Mouse (Mus musculus) adrenal gland, postnatal 10 days (tissue): ENCODE results near the gene Mindy4. TPM values are rescaled to one million over a fixed set of nuclear protein-coding genes. Genes with fewer than 3 reads are reported as not detected.
A peak's percentile ranks its signal among the peaks of the same experiment; 100 is the strongest.
"Not testable (repeated sequence)": the region's sequence is repeated elsewhere in the genome, so short reads cannot be mapped to it uniquely, and the experiment has no call there.

Source experiments
- DNase-seq: peaks from one replicate; pipeline ENCODE4 v3.0.0; 2021; ENCODE audit warnings: mixed read lengths
- long read RNA-seq, 2 experiments: library from polyadenylated mRNA; stranded (forward); transcript quantifications; one replicate each; pipeline ENCODE4 v2.0.0; 2021
- total RNA-seq, 2 experiments: library from RNA; stranded (reverse); gene quantifications; 2 replicates each; pipeline ENCODE4 v1.2.3; 2021

Mindy4 gene
- total RNA-seq, result 1 to 10 TPM; 4.5 to 6.6 TPM
- long read RNA-seq, experiment 1, full-length matches to known transcripts, result 4 of 6 reads
- long read RNA-seq, experiment 1, partial matches to known transcripts, result 1 of 6 reads
- long read RNA-seq, experiment 1, other reads (novel, unspliced or antisense), result 1 of 6 reads
- long read RNA-seq, experiment 2, full-length matches to known transcripts, result 3 of 4 reads
- long read RNA-seq, experiment 2, partial matches to known transcripts, result 0 of 4 reads
- long read RNA-seq, experiment 2, other reads (novel, unspliced or antisense), result 1 of 4 reads

DNA sequence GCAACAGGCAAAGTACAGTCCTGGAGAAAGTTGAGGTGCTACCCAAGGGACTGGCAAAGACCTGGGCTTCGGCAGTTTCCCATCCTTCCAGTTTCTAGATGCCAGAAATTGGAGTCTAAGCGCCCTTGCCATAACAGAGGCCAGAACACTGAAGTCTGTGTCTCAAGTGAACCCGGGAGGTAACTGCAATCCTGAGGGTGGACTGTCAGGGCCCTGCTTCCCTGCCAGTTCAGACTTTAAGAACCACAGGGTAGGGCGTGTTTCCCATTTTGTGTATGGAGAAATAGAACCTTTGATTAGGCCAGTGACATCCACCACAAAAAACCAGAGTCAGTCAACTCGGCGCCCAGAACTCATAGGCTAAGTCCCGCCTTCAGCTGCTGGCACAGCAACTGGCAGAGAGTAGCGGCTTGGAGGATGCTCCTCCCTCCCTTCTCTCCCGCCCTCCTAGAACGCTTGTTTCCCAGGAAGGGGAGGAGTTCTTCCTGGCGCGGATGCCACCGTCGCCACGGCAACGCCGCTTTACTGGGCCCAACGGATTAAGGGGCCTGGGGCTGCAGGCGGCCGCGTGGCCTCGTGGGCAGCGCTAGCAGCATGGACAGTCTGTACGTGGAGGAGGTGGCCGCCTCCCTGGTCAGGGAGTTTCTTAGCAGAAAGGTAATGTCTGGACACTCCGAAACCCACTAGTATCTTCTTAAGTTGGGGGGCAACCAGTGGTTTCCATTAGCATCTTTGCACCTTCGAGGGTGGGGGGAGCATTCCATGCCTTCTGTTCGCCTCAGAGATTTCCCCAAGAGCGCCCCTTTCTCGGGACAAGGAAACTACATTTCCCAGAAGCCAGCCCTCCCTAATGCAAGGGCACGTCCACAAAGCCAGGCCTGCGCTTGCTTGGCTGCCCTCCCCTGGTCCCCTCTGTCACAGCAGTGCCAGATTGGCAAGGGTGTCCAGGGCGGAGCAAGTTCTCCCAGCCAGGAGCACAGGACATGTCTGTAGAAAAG is at the start of gene Mindy4:
TSS of gene Mindy4 (plus strand) at position 471 of the 998 bp plus-strand sequence.
- peak; percentile 92 for DNase-seq

DNA sequence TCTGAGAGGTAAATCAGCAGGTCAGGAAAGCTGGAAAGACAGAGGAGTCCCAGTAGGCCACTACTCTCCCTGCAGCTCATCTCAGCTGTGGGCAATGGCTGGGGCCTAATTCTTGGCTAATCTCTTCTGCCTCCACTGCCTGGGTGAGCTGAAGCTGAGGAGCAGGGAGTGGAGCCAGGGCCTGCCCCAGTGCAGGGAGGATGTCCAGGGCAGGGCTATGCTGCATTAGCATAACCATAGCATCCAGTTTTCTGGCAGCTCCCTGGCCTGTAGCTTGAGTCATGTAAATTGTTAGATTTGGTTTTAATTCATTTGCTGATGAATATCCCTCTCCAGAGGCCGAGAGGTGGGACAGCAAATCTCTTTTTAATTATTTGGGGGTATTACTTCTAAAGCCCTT is 43.9 kb upstream of the Mindy4 start:
- no peak for DNase-seq

DNA sequence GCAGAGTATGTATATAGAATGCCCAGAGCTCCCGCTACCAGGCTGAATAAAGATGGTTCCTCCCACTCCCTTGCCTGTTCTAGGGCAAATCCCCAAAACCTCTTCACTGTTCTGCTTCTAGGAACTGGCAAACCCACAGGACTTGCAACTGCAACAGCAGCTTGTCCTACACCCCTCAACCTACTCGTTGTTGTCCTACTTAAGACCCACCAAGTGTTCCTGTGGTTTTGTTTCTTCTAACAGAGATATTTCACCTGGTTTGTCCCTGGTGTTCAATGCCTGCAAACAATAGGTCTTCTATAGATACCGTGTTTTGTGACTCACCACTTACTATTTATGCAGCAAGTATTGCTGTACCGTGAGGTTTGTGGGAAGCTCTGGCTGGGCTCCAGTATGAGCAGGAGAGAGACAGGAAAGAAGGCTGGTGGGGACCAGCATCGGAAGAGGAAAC is 41.8 kb upstream of the Mindy4 start:
- no peak for DNase-seq

DNA sequence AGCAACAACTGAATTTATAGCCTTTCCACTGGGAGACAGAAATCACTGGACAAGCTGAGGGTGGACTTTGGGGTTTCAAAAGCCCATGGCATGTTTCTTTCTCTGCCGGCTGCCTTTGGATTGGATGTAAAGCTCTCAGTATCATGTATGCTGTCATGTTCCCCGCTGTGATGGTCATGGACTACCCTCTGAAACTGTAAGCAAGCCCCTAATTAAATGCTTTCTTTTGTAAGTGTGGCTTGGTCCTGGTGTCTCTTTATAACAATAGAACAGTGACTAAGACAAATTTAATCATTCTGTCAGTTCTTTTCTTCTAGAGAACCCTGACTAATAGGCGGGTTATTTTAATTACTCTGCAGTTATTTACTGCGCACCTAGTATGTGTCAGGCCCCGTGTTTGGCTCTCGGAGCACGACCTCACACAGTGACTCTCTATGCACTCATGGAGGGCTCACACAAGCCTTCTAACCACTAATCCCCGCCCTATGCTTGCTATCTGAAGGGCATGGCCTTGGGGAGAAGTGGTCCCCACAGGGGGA is 40.1 kb upstream of the Mindy4 start:
- no peak for DNase-seq

DNA sequence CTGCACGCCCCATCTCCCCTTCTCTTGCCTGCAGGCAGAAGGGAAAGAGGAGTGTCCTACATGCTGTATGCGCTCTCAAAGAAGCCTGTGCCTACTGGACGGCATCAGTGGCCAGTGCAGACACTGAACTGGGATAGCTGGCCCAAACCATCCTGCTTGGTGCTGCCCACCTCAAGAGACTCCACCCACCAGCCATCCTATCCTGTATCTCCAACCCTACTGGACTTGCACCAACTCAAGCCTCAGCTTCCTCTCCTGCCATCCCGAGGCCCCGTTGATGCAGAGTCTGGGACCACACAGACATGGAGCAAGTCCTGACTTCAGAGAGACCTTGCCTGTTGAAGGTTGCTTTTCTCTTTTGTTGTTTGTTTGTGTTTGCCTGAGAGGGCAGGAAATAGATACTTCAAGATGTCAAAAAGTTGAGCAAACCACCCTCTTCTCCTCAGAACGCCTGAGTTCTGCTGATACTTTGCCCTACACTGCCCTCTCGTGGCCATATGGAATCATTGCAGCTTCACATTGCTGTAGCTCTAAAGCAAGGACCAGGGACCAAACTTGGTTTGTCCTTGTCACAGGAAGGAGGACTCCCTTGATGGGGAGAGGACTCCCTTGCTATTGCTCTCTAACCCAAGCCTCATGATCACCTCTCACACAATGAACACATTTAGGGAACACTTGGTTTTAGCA is 36.3 kb upstream of the Mindy4 start:
- DNase-seq, result peak; percentile 81

DNA sequence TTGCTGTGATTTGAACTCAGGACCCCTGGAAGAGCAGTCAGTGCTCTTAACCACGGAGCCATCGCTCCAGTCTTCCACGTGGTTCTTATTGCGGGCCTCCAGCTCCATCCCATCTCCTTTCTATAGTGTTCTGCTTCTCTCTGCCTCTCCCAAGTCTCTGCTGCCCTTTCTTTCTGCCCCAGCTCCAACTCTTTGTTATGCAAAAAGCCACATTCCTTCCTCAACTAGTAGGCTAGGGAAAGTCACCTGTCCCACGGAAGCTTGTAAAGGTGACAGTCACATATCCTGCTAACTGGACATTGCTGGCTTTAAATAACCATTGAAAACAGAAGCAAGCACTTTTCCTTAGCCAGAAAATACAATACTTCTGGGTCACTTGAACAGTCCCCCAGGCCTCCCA is 33.4 kb upstream of the Mindy4 start:
- DNase-seq, result no peak

DNA sequence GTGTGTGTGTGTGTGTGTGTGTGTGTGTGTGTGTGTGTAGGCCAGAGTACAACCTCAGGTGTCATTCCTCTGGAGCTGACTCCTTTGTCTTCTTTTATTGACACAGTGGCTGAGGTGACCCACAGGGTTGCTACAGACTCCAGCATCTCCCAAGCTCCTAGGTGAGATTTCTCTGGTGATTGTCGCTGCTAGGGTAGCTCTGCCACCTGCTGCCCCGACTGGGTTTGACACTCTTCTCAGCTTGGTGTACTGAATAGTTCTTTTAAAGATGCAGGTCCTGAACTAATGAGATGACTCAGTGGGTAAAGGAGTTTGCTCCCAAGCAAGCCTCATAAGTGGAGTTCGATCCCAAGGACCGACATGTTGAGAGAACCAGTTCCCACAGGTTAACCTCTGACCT is 31.5 kb upstream of the Mindy4 start:
- no peak for DNase-seq

DNA sequence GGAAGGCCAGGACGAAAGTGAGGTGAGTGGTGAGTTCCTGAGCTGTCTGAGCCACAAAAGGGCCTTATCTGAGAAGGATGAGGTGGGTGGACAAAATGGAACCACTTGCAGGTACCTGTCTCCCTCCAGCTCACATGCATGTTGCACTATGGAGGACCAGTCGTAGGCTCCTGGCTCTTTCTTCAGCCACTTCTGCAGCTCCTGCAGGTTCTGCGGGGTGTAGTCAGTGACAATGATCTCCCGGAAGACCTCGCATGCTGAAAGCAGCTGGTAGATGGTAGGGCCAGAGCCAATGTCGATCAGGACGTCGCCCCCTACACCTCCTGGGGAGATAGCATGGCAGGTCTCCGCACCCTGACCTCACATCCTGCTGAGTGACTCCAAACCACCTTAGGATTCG is 30.0 kb upstream of the Mindy4 start:
- no peak for DNase-seq

DNA sequence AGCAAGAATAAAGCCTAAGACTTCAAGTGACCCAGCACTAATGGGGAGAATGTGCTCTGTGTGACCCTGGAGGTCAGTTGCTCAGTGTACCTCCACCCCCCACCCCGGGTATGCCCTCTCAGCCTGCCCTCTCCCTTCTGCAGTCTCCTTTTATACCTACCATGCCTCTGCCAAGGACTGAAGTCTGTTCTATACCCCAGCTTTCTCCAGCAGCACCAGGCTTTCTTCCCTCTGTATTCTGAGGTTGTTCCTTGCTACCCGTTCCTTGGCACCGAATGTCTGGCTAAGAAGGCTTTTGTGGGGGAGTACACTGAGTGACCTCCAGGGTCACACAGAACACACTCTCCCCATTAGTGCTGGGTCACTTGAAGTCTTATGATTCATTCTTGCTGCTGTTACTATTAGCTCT is 29.2 kb upstream of the Mindy4 start:
- no peak for DNase-seq

DNA sequence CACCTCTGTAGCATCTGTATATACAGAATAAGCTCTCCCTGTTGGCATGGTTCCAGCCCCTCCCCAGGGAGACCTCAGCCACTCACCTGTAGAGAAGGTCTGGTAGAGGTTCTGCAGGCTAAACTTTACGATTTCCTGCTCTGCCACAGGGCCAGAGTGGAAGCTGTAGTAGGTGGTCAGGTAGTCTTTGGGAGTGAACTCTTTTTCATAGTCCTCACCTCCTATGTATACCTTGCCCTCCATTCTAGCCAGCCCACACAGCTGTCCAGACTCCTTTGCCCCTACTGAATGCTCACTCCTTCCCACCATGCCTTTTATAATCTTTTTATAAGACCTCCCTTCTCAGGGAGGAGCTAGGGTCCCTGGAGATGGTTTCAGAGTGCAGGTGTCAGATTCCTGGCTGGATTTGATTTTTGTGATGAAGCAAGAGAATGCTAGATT is 28.4 kb upstream of the Mindy4 start, which contains the start of gene Inmt:
TSS of gene Inmt (minus strand) at position 303 of the 441 bp plus-strand sequence.
- DNase-seq, result no peak

DNA sequence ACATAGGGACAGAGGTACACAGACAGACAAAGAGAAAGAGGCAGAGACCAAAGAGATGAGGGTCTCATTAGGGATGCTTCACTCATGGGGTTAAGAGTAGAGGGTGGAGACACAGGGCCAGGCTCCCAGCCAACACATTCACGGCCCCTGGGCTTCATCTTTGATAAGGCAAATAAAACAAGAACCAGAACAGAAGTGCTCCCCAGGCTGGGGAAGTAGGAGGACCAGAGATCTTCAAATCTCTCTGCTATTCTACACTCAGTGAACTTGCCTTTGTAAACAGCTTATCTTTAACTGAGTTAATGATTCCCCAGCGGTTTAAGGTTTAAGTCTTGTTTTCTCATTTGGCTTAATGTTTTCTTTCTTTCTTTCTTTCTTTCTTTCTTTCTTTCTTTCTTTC is 27.7 kb upstream of the Mindy4 start:
- no peak for DNase-seq

DNA sequence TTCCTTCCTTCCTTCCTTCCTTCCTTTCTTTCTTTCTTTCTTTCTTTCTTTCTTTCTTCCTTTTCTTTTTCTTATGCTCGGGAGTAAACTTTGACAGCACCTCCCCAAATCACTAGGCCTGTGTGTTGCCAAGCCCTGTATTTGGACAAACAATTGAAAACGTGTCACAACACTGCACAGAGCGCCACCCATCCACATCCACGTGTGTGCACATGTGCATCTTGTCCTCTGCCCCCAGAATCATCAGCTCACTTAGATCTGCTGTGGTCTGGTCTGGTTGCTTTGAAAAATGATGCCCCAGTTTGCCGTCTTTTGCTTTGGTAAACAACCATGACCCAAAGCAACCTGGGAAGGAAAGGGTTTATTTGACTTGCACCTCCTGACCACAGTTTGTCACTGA is 27.3 kb upstream of the Mindy4 start:
- no peak for DNase-seq

DNA sequence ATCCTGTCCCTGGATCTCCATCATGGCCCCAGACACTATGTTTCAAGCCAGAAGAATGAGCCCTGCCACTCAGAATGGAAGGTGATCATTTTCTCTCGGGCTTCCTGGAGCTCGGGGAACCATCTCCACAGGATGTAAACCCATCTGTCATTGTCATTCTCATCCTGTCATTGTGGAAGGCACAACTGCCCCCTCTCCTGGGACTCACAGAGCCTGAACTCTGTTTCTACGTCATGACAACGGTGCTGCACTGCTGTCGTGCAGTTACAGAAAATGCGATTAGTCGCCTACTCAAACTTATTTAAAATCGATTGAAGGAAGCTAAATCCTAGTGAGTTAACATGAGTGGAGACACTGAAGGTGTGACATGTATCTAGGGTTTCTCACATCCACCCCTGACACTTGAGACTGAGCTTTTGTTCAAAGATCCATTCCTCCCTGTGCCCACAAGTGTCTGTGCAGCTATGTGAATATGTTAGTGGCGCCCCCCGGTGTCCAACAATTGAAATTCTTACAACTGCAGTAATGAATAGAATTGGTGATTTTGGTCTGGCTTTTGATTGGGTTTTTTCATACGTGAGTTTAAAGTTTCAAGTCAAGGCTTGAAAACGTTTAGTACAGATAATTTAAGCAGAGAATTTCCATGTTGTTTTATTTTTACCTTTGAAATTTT is 26.0 kb upstream of the Mindy4 start:
- DNase-seq, result peak; percentile 43

DNA sequence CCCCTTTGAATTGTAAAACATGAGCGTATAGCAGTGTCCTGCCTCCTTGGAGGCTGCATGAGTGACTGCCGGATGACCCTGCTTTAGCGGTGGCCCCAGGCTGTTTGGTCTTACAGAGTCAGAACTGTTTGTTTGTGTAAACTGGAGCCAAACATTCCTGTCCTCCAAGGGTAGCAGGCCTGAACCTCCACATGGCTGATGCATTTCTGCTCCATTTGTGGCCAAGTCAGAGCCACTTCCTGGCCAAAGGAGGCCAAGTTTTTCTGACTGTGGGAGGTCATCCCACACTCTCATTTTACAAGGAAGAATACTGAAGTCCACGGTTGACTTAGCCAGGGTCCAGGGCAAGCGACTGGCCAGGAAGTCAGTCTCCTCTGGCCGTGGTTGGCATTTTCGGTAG is 23.6 kb upstream of the Mindy4 start:
- DNase-seq, result no peak

DNA sequence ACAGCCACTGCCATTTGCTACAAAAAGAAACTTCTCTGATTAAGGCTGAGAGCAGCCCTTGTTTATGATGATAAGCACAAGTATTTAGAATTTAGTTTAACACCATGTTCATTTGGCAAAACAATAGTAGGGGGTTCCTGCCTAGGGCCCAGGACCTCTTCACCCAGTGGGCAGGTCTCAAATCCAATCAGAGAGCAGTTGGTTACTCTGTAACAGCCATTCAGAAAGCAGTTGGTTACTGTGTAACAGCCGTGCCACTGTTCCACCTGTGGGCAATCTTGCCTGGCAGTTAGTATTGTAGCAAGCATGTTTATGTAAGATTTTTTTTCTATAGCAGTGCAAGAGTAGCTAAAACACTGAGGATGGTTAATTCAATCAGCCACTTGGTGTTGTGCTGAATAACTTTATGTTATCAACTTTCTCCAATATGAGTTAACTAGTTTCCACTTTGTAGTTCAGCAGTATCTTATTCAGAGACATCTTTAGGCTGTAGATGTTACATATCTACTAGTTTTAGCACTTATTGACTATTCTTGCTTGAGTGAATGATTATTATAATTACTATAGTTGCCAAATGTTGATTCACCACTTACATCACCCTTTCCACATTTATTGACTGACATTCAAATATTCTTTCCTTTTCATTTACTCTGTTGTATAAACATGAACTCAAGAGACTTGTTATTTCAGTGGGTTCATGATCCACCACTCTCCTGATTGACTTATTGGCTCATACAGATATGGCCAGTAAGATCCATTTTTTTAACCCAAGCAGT is 20.3 kb upstream of the Mindy4 start:
- DNase-seq, result no peak

DNA sequence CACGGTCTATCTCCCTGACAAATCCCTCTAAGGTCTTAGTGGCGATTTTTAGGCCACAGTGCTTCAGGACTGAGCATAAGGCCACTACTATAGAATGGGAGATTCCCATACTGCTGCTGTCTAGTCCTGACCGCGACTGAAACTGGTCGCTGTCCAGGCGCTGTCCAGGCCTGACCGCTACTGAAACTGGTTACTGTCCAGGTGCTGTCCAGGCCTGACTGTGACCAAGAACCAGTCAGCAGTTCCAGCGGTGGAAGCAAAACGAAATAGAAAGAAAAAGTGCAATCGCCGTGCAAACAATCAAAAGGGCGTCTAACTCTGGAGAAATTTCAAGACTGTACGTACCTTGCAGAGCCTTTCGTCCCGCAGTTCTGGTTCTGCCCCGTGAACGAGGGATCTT is 15.4 kb upstream of the Mindy4 start:
- not testable (repeated sequence) for DNase-seq

DNA sequence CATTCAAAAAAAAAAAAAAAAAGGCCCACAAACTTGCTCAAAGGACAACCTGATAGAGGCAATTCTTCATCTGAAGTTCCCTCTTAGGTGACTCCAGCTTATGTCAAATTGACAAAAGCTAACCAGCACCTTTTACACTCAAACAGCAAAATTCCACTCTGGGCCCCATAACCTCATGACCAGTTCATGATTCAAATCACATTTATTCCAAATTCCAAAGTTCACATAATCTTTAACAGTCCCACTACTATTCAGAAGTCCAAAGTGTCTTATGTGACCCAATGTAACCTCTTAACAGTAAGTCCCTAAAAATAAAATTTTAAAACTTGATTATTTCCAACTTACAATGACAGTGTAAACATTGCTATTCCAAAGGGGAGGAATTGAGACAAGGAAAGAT is 13.8 kb upstream of the Mindy4 start:
- DNase-seq, result no peak

DNA sequence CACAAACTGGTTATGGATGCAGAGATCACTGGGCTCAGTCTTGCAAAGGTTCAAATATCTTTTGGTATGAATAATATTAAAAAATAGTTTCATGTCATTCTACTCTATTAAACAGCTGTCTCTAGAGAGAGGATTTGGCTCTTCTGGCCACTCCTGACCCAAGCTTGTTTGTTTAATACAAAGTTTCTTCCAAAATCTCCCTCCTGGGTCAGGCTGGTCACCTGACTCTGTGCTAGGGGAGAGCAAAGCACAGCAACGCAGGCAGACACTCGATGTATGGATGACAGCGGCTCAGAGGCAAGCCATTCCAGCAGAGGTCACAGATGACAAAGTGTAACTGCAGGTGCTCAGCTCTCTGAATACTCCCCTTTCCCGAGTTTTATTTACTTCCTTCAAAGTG is 11.6 kb upstream of the Mindy4 start:
- no peak for DNase-seq

DNA sequence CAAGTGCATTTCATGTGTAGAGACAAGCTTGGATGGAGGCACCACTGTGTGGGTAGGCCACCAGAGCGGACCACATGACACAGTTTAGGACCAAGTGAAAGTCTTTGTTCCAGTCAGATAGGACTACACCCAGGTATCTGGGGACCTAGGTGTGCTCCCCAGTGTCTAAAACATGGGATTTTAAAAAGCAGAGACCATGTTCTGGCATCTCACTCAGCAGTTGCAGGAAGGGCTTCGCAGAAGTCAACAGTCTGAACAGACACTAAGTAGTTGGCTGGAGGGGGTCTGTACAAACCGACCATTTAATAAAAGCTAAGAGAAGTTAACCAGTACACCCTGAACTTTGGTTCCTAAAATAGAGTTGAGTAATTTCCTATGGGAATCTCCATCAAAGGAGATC is 10.0 kb upstream of the Mindy4 start:
- no peak for DNase-seq

DNA sequence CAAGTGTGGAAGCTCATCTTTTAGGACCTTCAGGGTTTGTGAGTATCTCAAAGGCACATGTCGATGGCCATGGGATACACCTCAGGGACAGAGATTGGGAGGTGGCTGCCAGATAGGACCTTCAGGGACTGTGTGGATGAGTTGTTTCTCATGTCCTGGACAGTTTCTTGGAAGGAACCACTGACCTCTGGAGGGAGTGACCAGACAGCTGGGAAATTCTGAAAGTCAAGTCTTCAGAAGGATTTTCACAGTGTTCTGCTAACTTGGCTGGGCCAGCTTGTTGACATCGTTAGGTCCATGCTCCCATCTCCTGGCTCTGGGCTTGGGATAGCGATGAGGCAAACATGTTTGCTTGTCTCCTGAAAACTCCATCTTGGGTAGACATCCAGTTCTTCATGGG is 4.1 kb upstream of the Mindy4 start:
- DNase-seq, result no peak

DNA sequence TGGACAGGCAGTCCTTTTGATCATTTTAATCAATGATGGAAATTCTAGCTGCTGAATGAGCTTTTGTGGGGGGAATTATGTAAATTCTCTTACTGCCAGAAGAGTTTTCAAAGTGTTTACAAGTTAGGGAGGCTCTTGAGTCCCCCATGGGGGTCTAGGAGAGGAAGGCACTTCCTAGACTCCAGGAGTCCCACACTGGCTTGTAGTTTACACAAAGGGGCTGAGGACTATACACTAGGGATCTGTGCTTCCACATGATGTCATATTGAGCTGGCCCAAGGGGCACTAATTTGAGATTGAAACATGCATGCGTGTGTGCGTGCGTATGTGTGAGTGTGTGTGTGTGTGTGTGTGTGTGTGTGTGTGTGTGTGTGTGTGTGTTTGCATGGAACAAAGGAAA is 748 bp downstream of the Mindy4 start:
- no peak for DNase-seq
